Mouse (Mus musculus) adrenal gland, postnatal 10 days (tissue): ENCODE measurements around the gene Obscn. TPM values are rescaled to one million over a fixed set of nuclear protein-coding genes. Genes with fewer than 3 reads are reported as not detected.
"Not testable (repeated sequence)": the region's sequence is repeated elsewhere in the genome, so short reads cannot be mapped to it uniquely, and the experiment has no call there.

Source experiments
- DNase-seq: peaks from one replicate; pipeline ENCODE4 v3.0.0; 2021; ENCODE audit warnings: mixed read lengths
- total RNA-seq, 2 experiments: library from RNA; stranded (reverse); gene quantifications; 2 replicates each; pipeline ENCODE4 v1.2.3; 2021

Gene Obscn
- total RNA-seq, 2 experiments from 2014 or later = 20.0 to 75.3 TPM

GRCm38 (mm10) chr11:58959921-58960465 is 176.2 kb downstream of the Obscn start:
- DNase-seq = peak; percentile 86

DNA sequence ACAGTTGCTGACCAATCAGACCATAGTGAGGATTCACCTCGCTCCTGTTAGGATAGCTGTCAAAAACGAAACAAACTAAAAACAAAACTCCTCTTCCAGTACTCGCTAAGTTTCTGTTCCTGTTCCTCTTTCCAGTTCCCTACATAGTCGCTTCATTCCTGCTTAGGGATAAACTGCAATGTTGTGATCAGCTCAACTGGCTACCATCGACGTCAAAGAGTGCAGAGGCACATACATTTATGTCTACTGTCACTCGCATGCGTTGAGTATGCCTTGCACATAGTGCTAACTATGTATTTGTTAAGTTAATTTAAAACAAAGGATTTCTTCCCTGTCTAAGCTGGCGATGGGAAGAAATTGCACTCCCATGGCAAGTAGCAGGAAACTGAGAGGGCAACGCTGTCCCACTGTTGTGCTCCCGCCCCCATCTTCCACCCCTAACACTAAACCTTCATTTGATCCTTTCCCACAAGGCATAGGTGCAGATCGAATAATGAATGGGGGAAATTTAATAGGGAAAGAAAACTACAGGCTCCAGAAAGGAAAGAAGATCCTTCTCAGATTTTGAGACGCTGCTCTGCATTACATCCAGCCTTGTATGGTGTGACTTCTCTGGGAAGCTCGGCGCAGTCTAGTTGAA is 176.9 kb downstream of the Obscn start:
- DNase-seq = no peak

DNA sequence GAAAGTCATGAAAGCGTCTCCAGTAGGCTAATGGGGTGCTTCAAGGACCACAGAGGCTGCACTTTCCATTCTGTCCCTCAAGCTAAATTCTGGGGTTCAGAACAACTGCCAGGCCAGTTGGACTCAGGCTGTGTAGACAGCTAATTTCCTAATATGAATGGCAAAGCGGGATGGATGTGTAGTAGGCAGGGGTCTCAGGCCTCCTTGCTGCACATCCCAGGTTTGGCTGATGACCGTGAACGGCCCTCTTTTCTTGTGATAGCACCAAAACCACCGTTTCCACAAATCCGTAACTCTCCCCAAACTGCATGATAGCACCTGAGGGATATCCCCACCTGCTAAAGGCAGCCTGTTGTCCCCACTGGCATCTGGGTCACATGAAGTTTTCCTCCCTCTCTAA is 177.7 kb downstream of the Obscn start:
- no peak for DNase-seq

DNA sequence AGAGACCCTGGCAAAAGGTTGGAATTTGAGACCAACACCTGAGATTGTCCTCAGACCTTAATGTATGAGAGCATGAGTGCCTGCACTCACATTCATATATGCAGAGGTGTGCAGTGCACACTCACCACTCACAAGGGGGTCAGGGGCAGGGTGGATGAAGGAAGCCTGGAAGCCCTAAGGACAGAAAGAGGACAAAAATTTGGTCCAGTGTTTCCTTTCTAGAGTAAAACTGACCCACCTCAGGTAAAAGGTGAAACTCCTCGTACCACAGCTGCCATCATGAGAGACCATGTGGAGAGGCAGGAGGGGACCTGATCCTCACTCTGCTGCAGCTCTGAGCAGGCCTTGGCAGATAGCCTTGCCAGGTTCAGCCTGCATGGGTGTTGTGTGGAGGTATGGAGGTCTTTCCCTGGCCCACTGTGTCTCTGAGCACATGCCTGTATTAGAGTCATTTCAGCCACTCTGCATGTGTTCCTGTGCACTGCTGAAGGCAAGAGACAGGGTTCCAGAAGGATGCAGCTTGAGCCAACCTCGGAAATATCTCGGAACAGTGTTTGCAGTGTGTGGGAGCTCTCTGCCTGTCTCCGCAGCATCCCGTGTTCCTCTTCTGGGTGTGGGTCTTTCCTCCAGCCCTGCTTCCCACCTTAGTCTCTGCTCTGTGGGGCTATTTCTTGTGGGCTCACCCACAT is 178.8 kb downstream of the Obscn start:
- no peak for DNase-seq

DNA sequence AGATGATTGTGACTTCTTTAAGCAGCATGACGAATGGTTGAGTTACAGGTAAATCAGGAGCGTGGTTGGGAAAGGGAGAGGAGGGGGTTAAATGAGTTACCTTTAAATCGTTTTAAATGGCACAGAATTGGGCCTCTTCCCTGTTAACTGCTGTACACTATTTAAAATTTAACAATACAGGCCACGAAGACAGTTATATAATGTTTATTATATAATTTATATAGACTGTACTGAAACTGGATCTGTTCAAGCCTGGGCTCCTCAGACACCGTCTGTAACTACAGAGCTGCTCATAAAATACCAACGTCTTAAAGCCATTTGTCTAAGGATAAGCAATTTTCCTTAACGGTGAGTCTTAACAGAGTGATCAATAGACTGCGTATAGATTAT is 180.3 kb downstream of the Obscn start:
- no peak for DNase-seq

GRCm38 (mm10) chr11:58955143-58955867 is 180.9 kb downstream of the Obscn start:
- DNase-seq = no peak

DNA sequence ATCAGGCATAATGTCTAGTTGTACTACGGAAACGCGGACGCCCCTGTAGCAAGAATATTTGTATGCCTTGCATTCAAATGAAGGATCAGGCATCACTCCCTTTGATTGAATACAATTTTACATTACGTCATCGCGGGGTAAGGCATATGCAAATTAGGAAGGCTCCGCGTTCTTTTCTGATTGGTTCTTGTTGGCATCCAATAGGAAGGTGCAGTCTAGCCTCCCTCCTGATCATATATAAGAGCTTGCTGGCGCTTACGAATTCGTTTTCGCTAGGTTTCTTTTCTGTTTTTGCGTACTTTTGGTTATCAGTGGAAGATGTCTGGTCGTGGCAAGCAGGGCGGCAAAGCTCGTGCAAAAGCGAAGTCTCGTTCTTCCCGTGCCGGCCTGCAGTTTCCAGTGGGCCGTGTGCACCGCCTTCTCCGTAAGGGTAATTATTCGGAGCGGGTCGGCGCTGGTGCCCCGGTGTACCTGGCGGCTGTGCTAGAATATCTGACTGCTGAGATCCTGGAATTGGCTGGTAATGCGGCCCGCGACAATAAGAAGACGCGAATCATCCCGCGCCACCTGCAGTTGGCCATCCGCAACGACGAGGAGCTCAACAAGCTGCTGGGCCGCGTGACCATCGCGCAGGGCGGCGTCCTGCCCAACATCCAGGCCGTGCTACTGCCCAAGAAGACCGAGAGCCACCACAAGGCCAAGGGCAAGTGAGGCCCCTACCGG is 181.6 kb downstream of the Obscn start, which contains the start of the genes Hist3h2a and Trim17:
Gene Hist3h2a, plus strand, starts transcription at position 266 of the 723 bp plus-strand sequence.
Gene Trim17, plus strand, starts transcription at position 266 of the 723 bp plus-strand sequence.
- DNase-seq = peak; percentile 83

DNA sequence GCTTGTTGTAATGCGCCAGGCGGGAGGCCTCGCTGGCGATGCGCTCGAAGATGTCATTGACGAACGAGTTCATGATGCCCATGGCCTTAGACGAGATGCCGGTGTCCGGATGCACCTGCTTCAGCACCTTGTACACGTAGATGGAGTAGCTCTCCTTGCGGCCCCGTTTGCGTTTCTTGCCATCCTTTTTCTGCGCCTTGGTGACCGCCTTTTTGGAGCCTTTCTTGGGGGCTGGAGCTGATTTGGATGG is 182.1 kb downstream of the Obscn start:
- DNase-seq = not testable (repeated sequence)

- DNase-seq = peak; percentile 46
Observed at GRCm38 (mm10) chr11:58953351-58954169, 182.6 kb downstream of the Obscn start.

- no peak for DNase-seq
Observed at GRCm38 (mm10) chr11:58951210-58951609, 185.0 kb downstream of the Obscn start.

DNA sequence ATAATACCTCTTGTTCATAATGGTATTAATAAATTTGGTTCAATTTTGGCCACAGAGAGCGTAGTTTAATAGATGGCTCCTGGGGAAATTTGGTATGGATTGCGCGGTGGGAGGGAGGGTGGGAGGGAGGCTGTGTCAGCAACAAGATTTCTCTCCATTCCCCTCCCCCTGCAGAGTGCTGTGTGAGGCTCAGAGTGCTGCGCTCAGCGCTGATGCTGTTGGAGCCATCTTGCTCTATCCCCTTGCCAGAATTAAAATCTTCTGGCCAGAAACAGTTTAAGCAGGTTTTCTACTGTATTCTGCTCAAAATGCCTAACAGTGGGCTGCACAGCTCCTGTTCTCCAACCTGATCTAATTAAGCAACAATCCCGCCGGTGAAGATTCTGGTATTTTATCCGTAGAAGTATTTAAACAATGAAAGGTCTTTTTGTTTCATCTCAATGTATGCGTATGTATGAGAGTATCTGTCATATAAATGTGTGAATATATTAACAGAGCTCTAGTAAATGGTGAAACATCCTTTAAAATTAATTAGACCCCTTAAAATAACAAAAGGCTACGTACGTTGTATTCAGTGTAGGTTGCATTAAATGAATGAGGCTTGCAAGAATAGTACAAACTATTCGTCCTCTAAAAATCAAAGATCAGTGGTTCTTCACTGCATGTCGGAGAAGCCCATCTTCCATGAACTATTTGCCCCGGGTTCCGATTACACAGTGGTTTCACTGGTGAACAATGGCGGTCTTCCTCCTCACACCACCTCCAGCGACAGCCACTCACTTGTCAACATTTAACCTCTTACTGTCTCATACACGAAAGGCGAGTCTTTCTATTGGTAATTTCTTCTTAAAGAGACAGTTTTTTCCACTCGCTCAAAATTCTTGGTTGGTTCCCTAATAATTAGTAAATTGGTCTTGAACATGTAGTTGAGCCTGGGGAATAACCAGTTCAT is 186.4 kb downstream of the Obscn start:
- DNase-seq = no peak

DNA sequence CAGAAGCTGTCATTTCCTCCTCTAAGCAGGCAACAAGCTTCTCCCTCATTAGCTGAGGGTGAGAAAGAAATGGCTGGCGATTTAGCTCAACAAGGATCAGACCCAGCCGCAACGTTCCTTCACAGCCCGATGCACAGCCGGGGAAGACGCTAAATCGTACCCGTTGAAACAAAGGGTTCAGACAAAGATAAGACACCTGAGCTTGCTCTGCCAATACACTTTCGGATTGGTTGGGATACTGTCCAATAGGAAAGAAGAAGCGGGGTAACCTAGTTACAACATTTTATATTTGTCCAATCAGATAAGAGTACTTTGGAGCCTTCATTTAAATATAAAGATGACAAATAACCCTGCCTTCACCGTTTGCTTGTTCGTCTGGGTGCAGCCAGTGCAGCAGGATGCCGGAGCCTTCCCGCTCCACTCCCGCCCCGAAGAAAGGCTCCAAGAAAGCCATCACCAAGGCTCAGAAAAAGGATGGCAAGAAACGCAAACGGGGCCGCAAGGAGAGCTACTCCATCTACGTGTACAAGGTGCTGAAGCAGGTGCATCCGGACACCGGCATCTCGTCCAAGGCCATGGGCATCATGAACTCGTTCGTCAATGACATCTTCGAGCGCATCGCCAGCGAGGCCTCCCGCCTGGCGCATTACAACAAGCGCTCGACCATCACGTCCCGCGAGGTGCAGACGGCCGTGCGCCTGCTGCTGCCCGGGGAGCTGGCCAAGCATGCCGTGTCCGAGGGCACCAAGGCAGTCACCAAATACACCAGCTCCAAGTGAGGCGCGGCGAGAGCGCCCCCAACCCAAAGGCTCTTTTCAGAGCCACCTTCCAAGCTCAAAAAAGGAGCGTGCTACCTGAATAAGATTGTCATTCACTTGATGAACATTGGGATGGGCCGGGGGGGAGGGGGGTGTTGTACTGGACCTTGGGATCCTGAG is 187.4 kb downstream of the Obscn start, which contains the start of gene Hist3h2ba:
Gene Hist3h2ba, plus strand, starts transcription at position 379 of the 938 bp plus-strand sequence.
- DNase-seq = peak; percentile 46

DNA sequence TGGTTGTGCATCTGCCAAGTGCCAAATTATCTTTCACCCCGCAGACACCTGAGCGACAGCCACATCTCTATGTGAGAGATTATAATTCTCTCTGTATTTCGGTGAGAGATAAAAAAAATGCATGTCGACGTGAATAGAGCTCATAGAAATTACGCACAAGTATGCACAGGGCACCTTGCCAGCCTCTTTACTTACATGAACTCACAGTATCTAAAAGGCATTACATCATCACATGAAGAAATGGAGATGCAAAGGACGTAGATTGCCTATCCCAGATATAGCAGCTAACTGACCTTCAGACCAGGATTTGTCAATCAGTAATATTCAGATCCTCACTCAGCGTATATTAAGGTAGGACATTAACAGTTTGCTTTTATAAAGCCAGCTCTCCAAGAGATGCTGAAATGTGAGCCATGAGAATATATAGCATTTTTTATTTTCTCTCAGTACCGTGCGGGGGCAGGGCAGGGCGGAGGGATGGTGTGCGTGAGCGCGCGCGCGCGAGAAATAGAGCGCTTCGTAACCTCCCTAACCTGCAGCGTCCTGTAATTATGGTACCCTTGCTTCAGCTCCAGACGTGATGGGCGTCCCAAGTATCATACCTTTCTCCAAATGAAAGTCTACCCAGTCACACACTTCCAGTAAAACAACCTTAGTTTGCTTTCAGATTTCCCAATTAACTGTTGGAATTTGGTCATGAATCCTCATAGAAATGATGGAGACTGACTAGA is 188.2 kb downstream of the Obscn start:
- no peak for DNase-seq

GRCm38 (mm10) chr11:58947306-58947705 is 188.9 kb downstream of the Obscn start:
- DNase-seq = no peak
